Mouse (Mus musculus) Muller cell, postnatal 12 days (primary cell): ENCODE data around the gene Ssc5d.
A peak's percentile ranks its signal among the peaks of the same experiment; 100 is the strongest.
"Not testable (repeated sequence)": the region's sequence is repeated elsewhere in the genome, so short reads cannot be mapped to it uniquely, and the experiment has no call there.

Experiments
- DNase-seq: peaks from one replicate; pipeline ENCODE4 v3.0.0-alpha.2; 2015; ENCODE audit errors: inconsistent ontology term

The Ssc5d gene

GRCm38 (mm10) chr7:4925441-4926381 lies at the start of gene Ssc5d:
Gene Ssc5d (plus strand): TSS chr7:4925785.
- peak; percentile 86 for DNase-seq

DNA sequence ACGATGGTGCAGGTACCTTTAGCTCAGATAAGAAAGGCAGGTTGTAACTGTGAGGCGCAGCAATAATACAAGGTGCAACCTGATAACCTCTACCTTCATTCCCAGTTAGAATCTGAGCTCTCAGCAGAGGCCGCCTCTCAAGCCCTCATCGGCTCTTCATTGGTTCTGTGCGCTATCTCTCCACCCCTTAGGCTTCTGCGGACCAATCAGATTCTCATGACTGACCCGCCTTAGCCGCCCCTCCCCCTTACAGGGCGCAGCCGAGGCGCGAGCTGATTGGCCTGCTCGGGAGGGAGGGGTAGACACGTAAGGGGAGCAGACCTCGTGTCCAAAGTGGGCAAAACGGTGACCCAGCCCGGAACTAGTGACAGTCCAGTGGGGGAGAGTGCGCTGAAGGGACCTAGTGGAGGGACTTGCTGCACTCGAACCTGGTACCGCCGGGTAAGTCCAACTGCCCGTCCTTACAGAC lies 48.8 kb upstream of the Ssc5d start, which contains the start of gene Isoc2a:
Gene Isoc2a (plus strand): TSS at position 401 of the 469 bp plus-strand sequence.
- DNase-seq: peak; percentile 99

DNA sequence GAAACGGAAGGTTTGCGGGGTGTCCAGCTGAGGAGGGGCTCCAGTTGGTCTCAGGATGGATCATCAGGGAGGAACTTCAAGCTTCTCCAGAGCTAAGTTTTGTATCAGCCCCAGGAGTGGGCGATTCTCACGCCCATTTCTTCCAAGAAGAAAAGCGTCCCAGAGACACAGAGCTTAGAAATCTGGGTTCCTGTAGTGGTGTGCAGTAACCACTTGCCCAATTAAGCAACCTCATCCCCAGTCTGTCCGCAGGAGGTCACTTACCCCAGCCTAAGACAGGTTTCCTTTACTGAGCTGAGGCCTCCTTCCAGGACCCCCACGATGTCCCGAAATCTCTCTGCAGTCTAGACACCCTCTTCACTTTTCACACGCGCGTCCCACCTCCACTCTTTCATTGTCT lies 48.4 kb upstream of the Ssc5d start:
- no peak for DNase-seq

DNA sequence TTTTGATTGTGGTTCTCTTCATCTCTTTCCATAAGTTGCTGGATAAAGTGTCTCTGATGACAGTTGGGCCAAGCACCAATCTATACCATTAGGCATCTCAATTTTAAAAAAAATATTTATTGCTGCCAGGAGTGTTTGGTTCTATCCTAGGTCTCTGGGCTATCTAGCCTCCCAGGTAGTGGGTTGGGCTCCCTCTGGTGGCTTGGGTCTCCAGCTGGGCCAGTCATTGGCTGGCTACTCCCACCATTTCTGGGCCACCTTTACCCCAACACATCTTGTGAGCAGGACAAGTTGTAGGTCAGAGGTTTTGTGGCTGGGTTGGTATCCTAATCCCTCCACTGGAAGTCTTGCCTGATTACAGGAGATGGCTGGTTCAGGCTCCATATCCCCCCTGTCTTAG lies 47.4 kb upstream of the Ssc5d start:
- DNase-seq: no peak

DNA sequence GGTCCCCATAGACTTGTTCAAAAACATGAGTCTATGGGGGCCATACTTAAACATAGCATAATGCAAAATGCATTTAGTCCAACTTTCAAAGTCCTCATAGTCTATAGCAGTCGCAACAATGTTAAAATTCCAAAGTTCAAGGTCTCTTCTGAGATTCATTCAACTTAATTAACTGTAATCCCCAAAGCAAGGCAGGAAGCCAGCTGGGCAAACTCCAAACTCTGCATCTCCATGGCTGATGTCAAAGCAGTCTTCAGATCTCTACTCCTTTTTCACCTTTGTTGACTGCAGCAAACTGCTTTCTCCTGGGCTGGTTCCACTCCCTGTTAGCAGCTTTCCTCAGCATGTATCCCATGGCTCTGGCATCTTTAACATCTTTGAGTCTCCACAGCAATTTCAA lies 46.5 kb upstream of the Ssc5d start:
- DNase-seq: not testable (repeated sequence)

GRCm38 (mm10) chr7:4886680-4887079 lies 38.9 kb upstream of the Ssc5d start:
- DNase-seq: no peak

DNA sequence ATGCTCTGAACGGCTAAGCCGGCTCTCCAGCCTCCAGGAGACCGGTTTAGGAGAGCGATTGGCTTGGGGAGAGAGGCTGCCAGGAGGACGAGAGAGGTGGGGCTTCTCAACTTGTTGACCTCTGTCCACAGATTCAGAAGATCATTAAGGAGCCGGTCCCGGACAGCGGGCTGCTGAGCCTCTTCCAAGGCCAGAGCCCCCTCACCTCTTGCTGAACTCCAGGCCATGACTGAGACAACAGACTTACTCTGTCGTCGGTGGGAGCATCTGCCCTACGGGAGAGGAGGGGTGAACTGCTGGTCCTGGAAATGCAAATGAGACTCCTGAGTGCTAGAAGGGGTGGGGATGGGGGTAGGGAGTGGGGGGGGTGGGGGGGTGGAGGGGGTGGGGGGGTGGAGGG lies 30.4 kb upstream of the Ssc5d start:
- no peak for DNase-seq

DNA sequence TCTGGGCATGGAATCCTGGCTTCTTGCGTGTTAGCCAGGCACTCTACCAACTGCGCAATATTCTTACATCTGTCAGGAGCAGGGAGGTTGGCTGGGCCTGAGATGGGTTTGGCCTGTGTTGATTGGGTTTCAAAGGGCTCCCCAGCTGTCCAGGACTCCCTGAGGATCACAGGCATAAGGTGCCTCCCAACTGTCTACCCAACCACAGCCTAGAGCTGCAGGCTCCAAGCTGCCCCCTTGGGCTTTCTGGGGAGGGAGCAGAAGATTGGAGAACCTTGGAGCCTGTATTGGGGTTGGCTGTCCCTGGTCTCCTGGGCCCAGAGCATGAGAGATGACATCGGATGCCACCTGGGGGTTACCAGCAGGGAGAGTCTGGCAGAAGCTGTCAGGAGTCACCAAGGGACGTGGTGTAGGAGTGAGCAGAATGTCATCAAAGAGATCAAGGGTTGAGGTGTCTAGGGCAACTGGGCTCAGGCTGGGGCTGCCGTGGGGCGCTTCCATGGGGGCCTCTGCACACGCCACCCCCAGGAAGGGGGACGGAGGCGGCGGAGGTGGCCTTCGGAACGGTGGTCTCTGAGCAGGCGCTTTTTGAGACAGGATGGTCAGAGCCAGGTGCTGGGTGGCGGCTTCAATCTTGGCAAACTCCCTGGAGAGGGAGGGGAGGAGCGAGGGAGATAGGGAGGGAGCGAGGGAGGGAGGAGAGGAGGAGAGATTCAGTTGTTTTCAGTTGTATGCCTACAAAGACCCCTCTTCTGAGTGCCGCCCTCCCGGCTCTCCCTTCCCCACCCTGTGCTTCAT lies 26.5 kb upstream of the Ssc5d start:
- DNase-seq: no peak

DNA sequence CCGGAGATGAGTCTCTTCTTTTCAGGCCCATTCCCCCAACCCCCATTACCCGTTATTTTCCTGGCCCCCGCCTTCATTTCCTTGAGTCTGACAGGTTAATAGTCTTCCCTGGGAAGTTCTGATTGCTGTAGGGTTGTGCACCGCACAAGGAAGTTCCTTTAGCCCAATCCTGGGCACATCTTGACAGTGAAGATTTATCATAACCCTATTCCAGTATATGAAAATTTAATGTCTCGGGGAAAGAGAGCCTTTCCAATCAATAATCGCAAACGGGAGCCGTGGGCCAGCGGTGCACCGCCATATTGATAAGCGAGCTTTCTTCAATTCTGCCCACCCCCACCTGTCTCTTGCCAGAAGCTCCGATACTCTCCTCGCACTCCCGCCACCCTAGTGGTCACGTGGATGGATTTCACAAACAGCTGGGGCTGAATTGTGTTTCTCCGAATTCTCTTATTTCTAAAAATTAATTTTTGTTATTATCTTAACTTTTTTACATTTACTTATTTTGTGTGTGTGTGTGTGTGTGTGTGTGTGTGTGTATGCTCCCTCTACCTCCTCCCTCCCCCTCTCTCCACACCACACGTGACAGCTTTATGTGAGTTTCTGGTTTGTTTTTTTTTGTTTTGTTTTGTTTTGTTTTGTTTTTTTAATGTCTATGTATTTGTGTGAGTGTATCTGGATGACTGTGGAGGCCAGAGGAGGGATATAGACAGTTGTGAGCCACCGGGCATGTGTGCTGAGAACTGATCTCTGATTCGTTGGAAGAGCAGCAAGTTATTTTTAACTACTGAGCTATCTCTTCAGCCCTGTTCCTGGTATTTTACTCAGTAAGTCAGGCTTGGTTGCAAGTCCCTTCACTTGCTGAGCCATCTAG lies 25.7 kb upstream of the Ssc5d start:
- DNase-seq: no peak

GRCm38 (mm10) chr7:4900523-4900851 lies 25.1 kb upstream of the Ssc5d start:
- DNase-seq: no peak

DNA sequence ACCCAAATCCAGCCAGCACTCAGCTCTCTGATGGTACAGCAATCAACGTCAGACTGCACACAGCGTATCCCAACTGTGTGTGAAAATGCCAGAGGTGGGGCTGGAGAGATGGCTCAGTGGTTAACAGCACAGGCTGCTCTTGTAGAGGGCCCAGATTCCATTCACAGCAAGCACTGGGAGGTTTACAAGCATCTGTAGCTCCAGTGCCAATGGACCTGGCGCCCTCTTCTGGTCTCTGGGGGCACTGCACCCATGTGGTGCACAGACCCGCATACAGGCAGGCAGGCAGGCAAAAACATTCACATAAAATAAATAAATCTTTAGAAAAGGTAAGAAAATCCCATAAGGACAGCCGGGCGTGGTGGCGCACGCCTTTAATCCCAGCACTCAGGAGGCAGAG lies 24.4 kb upstream of the Ssc5d start:
- DNase-seq: no peak

GRCm38 (mm10) chr7:4902404-4902803 lies 23.2 kb upstream of the Ssc5d start:
- DNase-seq: no peak

GRCm38 (mm10) chr7:4906466-4906950 lies 19.1 kb upstream of the Ssc5d start, which contains the start of gene Gm36210:
Gene Gm36210 (minus strand): TSS chr7:4906516.
- no peak for DNase-seq

- DNase-seq: peak; percentile 38
Measured at GRCm38 (mm10) chr7:4911561-4911960, 14.0 kb upstream of the Ssc5d start.

DNA sequence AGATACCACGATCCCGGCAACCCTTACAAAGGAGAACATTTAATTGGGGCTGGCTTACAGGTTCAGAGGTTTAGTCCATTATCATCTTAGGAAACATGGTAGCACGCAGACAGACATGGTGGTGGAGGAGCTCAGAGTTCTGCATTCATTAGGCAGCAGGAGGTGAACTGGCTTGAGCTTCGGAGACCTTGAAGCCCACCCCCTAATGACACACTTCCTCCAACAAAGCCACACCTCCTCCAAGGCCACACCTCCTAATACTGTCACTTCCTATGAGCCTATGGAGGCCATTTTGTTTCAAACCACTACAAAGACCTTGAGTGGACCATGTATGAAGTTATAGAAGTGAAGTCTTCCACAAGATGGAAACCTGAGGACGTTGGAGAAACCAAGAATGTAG lies 13.3 kb upstream of the Ssc5d start:
- DNase-seq: no peak

DNA sequence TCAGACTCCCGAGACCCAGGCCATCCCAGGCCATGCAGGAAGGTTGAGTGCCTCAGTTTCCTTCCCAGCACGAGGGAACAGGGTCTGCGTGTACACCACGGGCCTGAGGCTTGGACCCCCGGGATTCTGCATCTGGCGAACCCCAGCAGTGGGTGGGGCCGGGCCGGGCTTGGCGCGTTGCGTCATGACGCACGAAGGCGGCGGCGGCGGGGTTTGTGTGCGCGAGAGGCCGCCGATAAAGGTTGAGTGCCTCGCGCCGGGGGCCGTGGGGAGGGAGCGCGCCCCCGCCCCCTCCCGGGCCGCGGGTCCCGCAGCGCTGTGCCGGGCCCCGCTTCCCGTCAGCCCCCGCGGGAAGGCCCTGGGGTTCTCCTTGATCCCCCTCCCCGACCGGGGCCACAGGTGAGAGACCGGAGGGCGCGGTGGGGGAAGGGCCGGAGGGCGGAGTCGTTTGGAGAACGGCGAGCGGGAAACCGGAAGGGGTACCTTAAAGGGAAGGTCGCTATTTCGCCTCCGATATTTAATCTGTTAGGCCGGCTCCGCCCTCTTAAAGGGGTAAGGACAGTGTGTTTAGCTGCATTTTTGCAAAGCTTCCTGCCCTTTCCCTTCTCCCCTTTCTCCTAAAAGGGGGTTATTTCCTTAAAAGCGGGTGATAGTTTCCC lies 10.4 kb upstream of the Ssc5d start, which contains the start of gene Zfp628:
Gene Zfp628 (plus strand): TSS at position 211 of the 659 bp plus-strand sequence.
- peak; percentile 95 for DNase-seq

- no peak for DNase-seq
Measured at GRCm38 (mm10) chr7:4915669-4916416, 9.7 kb upstream of the Ssc5d start.

DNA sequence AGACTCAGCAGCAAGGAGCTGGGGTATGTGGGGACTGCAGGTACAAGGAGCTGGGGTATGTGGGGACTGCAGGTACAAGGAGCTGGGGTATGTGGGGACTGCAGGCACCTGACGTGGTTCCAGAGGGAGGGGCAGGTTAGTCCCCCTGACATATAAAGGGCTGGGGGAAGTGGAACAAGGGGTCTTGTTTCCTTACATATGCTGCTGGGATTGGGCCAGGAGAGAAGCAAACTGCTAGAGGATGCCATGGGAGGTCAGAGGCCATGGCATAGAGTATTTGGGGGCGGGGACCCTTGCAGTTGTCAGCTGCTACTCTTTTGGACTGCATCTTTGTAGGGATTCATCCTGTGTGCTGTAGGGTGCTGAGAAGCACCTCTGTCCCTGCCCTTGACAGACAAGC lies 8.1 kb upstream of the Ssc5d start:
- DNase-seq: no peak

- DNase-seq: no peak
Measured at GRCm38 (mm10) chr7:4918681-4919080, 6.9 kb upstream of the Ssc5d start.

- no peak for DNase-seq
Measured at GRCm38 (mm10) chr7:4919096-4919495, 6.5 kb upstream of the Ssc5d start.
